Mouse (Mus musculus) CH12.LX (cell line): ENCODE results near the gene Mxd4.

ENCODE experiments used
- MAFK ChIP-seq: IDR thresholded peaks from 2 replicates; pipeline ENCODE4 v1.6.1; 2011; ENCODE audit warnings: low read length, improper control_type of control experiment; ENCODE audit not compliant: insufficient replicate concordance
- MAX ChIP-seq: IDR thresholded peaks from 2 replicates; pipeline ENCODE4 v1.6.1; 2011; ENCODE audit warnings: low read length, improper control_type of control experiment
- POLR2A ChIP-seq: IDR thresholded peaks from 2 replicates; pipeline ENCODE4 v1.6.1; 2011; ENCODE audit warnings: low read depth, mild to moderate bottlenecking, improper control_type of control experiment, low read length
- POLR2AphosphoS2 ChIP-seq: IDR thresholded peaks from 2 replicates; pipeline ENCODE4 v1.6.1; 2011; ENCODE audit warnings: low read depth, low read length, improper control_type of control experiment

GRCm38 (mm10) chr5:34224515-34224914, 37.0 kb upstream of the Mxd4 start:
- TF ChIP-seq POLR2A (no peak), MAFK (no peak), MAX (no peak), POLR2AphosphoS2 (no peak)
